Mouse (Mus musculus) MEL (cell line): ENCODE data around the gene Mov10.

Experiments used
- E2F4 ChIP-seq: IDR thresholded peaks from 2 replicates; pipeline ENCODE4 v1.6.1; 2011; ENCODE audit warnings: low read depth, low read length, improper control_type of control experiment, borderline replicate concordance
- EP300 ChIP-seq, 2 experiments: IDR thresholded peaks; 2 replicates each; pipeline ENCODE4 v1.6.1; 2011; ENCODE audit warnings: improper control_type of control experiment in 2 of 2, low read length in 2 of 2, low read depth in 1 of 2, mild to moderate bottlenecking in 1 of 2
- MEF2A ChIP-seq: IDR thresholded peaks from 2 replicates; pipeline ENCODE4 v1.6.1; 2014; ENCODE audit warnings: low read depth, mild to moderate bottlenecking, inconsistent platforms, low read length, improper control_type of control experiment; ENCODE audit not compliant: poor library complexity, insufficient replicate concordance, severe bottlenecking; ENCODE audit errors: extremely low read depth
- NELFE ChIP-seq: IDR thresholded peaks from 2 replicates; pipeline ENCODE4 v1.6.1; 2011; ENCODE audit warnings: low read depth, low read length, improper control_type of control experiment
- POLR2A ChIP-seq, 2 experiments: IDR thresholded peaks; 2 replicates each; pipeline ENCODE4 v1.6.1; 2011 to 2012; ENCODE audit warnings: low read length in 2 of 2, mild to moderate bottlenecking in 2 of 2, control low read depth in 1 of 2, improper control_type of control experiment in 1 of 2, low read depth in 1 of 2, moderate library complexity in 1 of 2; ENCODE audit not compliant: control insufficient read depth in 1 of 2, insufficient read depth in 1 of 2, poor library complexity in 1 of 2
- POLR2AphosphoS5 ChIP-seq: IDR thresholded peaks from 2 replicates; pipeline ENCODE4 v1.6.1; 2012; ENCODE audit warnings: low read depth, borderline replicate concordance, mild to moderate bottlenecking, inconsistent platforms, low read length, moderate library complexity, mixed read lengths

GRCm38 (mm10) chr3:104773301-104773700 is 45.1 kb downstream of the Mov10 start:
- TF ChIP-seq E2F4 (no peak), NELFE (no peak), POLR2AphosphoS5 (no peak), EP300 (IDR thresholded peaks at IDR 0.05; ENCODE audit: low read depth in 1 of 2, low read length in 2 of 2) (no peak), MEF2A (no peak), POLR2A (IDR thresholded peaks at IDR 0.05; ENCODE audit: control insufficient read depth in 1 of 2, insufficient read depth in 1 of 2, low read depth in 1 of 2, low read length in 2 of 2, poor library complexity in 1 of 2) (no peak)
